Mouse (Mus musculus) kidney, adult 11 months (tissue): ENCODE results near the gene Alox5ap.
A peak's percentile ranks its signal among the peaks of the same experiment; 100 is the strongest.

Experiments used
- DNase-seq: peaks from one replicate; pipeline ENCODE4 v3.0.0; 2022

Alox5ap gene

DNA sequence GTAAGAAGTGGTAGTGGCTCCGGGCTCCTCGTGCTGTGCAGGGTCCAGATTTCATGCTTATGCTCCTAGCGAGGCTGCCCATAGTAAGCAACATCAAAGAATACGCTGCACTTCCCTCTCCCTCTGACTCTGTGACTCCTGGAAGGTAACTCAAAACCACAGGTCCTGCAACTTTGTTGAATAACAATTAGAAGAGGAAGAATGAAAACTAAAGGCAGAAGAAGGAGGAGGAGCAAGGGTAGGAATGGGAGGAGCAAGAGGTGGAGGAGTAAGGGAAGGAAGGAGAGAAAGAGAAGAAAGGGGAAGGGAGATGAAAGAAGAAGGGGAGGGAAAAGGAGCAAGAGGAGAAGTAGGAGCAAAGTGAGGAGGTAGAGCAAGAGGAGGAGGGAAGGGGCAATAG, at the start of gene Alox5ap:
Gene Alox5ap, plus strand, starts transcription at position 363 of the 400 bp plus-strand sequence.
- DNase-seq, result no peak

DNA sequence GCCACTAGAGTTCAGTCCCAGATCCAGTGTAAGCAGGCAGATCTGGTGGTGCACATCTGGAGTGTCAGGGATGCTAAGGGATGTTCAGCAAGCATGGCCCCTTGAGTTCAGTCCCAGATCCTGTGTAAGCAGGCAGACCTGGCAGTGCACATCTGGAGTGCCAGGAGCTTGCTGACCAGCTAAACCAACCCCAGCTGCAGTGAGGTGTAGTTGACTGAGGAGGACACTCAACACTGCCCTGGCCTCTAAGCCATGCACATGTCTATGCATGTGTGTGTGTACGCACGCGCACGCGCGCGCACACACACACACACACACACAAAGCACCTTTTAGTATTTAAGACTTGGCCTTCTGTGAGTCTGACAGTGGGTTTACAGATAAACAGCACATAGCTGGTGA, 49.0 kb upstream of the Alox5ap start:
- DNase-seq, result no peak

- DNase-seq, result no peak
Measured at GRCm38 (mm10) chr5:149217524-149218357, 46.8 kb upstream of the Alox5ap start.

GRCm38 (mm10) chr5:149219493-149219892, 45.1 kb upstream of the Alox5ap start:
- DNase-seq, result no peak

DNA sequence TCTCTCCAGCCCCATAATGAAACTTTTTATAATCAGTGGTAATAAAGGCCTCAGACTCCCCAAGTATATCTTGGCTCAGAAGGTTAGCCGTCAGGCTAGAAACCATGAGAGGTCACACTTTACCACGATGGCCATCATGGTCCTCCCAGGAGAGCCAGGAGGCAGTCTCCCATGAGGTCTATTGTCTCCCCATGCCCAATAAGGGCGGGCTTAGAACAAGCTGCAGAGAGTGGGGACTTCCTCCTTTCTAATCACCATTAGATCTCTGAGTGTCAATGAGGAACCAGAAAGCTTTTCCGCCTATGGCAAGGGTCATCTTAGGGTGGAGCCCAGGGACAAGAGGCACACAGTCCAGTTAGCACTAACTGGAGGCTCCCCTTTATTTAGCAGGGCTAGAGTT, 43.2 kb upstream of the Alox5ap start:
- DNase-seq, result no peak

GRCm38 (mm10) chr5:149224666-149225065, 39.9 kb upstream of the Alox5ap start:
- DNase-seq, result no peak

DNA sequence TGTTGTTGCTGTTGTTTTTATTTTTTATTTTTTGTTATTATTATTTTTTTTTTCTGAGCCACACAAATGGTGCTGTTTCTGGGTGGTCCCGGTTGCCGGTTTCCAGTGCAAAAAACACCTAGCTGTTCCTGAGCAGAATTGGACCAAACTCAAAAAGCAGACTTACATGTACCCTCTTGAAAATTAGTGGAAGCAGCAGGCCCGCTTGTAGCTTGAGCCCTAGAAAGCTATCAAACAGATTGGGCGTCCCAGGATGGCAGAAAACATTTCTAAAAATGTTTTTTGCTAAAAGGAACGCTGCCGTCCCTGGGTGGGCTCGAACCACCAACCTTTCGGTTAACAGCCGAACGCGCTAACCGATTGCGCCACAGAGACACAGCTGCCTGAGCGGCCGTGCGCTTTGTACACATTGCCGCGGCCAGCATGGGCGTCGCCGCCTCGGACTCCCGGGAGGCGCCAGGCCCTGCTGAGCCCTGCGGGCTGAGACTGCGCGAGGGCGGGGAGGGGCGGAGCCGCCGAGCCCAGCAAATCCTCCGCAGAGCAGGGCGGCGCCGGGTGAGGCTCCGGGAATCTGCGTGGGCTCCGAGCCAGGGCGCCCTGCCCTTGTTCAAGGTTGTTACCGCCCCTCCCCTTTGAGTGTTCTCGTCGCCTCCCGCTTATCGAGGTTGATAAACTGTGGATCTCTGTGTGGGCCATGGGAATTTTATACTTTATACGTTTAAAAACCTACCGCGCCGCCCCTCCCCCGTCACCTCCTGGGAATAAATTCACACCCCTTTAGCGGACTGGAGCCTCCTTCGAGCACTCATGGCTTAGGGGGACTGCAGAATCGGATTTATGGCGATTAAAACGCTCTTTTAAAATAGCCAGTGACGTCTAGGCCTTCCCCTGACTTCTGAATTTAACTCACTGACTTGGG, 35.6 kb upstream of the Alox5ap start:
- peak; percentile 98 for DNase-seq

DNA sequence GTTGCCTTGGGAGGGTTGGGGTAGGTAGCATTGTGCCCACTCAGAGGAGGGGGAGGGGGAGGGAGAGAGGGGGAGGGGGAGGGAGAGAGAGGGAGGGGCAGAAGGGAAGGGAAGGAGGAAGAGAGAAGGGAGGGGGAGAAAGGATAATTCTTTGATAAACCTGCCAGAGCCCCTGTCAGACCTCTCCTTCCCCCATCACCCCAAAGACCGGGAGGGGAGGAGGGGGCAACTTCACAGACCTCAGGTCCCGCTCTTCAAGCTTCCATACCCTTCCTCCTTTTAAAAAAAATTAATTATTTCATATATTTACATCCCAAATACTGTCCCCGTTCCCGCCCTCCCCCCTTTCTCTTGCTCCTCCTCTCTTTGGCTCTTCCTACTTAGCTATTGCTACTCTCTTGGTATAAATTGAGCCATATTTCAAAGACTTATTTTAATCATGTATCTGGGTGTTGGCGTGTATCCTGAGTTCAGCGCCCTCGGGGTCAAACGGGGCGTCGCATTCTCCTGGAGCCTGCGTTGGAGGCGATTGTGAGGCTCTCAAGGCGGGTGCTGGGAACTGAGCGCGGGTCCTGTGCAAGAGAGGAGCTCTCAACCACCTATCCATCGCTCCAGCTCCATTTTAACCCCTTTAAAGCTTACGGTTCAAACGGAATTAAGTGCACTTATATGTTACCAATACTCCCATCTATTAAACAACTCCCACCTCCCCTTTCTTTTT, 34.8 kb upstream of the Alox5ap start:
- DNase-seq, result no peak

GRCm38 (mm10) chr5:149235002-149235401, 29.6 kb upstream of the Alox5ap start:
- DNase-seq, result no peak

GRCm38 (mm10) chr5:149237221-149237950, 27.2 kb upstream of the Alox5ap start:
- DNase-seq, result no peak

- no peak for DNase-seq
Measured at GRCm38 (mm10) chr5:149242467-149242866, 22.1 kb upstream of the Alox5ap start.

- DNase-seq, result no peak
Measured at GRCm38 (mm10) chr5:149243053-149243452, 21.5 kb upstream of the Alox5ap start.

DNA sequence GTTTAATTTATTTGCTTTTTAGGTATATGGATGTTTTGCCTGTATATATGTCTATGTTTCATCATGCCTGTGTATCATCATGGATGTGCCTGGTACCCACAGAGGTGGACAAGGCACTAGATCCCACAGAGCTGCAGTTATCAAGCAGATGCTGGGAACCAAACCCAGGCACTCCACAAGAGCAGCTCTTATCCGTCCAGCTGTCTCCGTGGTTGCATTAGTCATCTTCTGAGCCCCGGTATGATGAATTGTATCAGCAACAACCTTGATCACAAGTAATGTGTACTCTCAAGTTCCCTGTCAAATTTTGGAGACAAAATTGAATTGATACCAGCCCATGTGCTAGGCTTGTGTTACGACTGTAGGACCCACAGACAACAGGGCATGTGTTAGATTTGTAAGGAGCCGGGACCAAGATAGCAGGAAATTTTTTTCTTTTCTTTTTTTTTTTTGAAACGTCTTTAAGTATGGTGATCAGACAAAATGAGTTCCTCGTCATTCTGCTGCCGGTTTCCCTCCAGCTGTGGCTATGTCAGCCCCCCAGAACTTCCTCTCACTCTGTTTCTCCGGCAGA, 19.1 kb upstream of the Alox5ap start:
- no peak for DNase-seq

DNA sequence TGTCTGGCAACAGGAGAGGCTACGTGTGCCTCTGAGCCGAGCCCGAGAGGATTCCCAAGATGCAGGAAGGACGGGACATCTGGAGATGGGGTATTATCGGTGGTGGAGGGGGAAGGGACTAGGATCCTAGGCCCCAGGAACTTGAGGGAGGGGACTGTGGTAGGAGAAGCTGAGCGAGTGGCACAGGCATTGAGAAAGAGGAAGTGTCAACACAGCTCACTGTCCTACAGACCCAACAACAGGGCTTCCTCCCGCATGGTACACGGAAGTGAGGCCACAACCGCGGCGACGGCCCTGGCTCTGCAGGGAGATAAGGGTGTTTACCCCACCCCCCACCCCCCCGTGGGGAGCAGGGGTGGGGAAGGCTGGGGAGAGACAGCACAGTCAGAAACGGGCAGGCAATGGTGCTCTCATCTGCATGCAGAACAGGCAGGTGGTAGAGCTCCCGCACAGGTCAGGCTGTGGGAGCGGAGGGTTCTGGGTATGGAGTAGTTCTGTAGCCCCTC, 18.5 kb upstream of the Alox5ap start:
- peak; percentile 21 for DNase-seq

GRCm38 (mm10) chr5:149247047-149247904, 17.3 kb upstream of the Alox5ap start:
- DNase-seq, result no peak

GRCm38 (mm10) chr5:149252303-149252702, 12.3 kb upstream of the Alox5ap start:
- no peak for DNase-seq

- no peak for DNase-seq
Measured at GRCm38 (mm10) chr5:149253491-149253890, 11.1 kb upstream of the Alox5ap start.

- no peak for DNase-seq
Measured at GRCm38 (mm10) chr5:149255522-149255921, 9.0 kb upstream of the Alox5ap start.

GRCm38 (mm10) chr5:149257518-149258281, 6.9 kb upstream of the Alox5ap start:
- no peak for DNase-seq

DNA sequence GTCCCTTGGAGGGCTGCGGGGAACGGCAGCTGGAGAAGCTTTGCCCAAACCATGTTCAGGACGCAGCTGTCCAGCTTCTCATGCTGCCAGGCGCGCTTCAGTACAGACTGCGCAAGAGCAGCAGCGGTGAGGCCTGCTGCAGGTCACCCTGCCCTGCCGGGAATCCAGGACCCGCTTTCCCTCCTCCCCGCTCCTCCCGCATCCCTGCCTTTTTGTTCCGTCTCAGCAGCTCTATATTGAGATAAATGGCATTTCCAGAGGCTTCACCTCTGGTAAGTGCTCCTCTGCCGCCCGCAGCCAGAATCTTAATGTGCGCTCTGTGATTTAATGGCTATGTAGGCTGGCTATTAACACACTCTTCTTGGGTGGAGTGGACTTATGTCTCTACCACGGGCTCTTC, 5.5 kb upstream of the Alox5ap start:
- DNase-seq, result no peak
